Mouse (Mus musculus) CD8-positive naive resting alpha-beta T cell, adult 2 months (primary cell): ENCODE data around the gene Lats2.

Experiments
- DNase-seq, 2 experiments: peaks; one replicate each; pipeline ENCODE4 v3.0.0; 2022; ENCODE audit warnings: low read depth in 2 of 2, low spot score in 2 of 2

The Lats2 gene

GRCm38 (mm10) chr14:57740651-57741050 lies 17.5 kb downstream of the Lats2 start:
- no peak for DNase-seq

GRCm38 (mm10) chr14:57737089-57737488 lies 21.1 kb downstream of the Lats2 start:
- no peak for DNase-seq

- DNase-seq: no peak
These were observed 22.0 kb downstream of the Lats2 start for GRCm38 (mm10) chr14:57736141-57736540.

- DNase-seq: no peak
These were observed 25.4 kb downstream of the Lats2 start for GRCm38 (mm10) chr14:57732668-57733293.

- no peak for DNase-seq
These were observed 27.7 kb downstream of the Lats2 start for GRCm38 (mm10) chr14:57730527-57730926.

- peak in 1 of 2 experiments; percentile 27 for DNase-seq
These were observed 28.2 kb downstream of the Lats2 start for GRCm38 (mm10) chr14:57729975-57730499.

GRCm38 (mm10) chr14:57729364-57729763 lies 28.8 kb downstream of the Lats2 start:
- no peak for DNase-seq

GRCm38 (mm10) chr14:57726172-57726571 lies 32.0 kb downstream of the Lats2 start:
- peak in 1 of 2 experiments; percentile 23 for DNase-seq

GRCm38 (mm10) chr14:57724473-57724872 lies 33.7 kb downstream of the Lats2 start:
- DNase-seq: no peak

- no peak for DNase-seq
These were observed 39.9 kb downstream of the Lats2 start for GRCm38 (mm10) chr14:57718245-57718644.

- no peak for DNase-seq
These were observed 41.5 kb downstream of the Lats2 start for GRCm38 (mm10) chr14:57716601-57717245.

GRCm38 (mm10) chr14:57712884-57713283 lies 45.3 kb downstream of the Lats2 start:
- no peak for DNase-seq

- no peak for DNase-seq
These were observed 47.1 kb downstream of the Lats2 start for GRCm38 (mm10) chr14:57711059-57711458.

GRCm38 (mm10) chr14:57709171-57709570 lies 49.0 kb downstream of the Lats2 start:
- no peak for DNase-seq

- no peak for DNase-seq
These were observed 49.6 kb downstream of the Lats2 start for GRCm38 (mm10) chr14:57708580-57708979.

GRCm38 (mm10) chr14:57707100-57707893 lies 50.9 kb downstream of the Lats2 start:
- no peak for DNase-seq

GRCm38 (mm10) chr14:57706760-57707099 lies 51.5 kb downstream of the Lats2 start:
- DNase-seq: no peak

- no peak for DNase-seq
These were observed 52.4 kb downstream of the Lats2 start for GRCm38 (mm10) chr14:57705759-57706158.

GRCm38 (mm10) chr14:57705075-57705474 lies 53.1 kb downstream of the Lats2 start:
- DNase-seq: no peak

GRCm38 (mm10) chr14:57701915-57702477 lies 56.2 kb downstream of the Lats2 start:
- no peak for DNase-seq

GRCm38 (mm10) chr14:57699461-57699970 lies 58.7 kb downstream of the Lats2 start:
- no peak for DNase-seq
